Comparison of ENCODE assay signal across 20 mouse cellular contexts in the genomic region with DNA sequence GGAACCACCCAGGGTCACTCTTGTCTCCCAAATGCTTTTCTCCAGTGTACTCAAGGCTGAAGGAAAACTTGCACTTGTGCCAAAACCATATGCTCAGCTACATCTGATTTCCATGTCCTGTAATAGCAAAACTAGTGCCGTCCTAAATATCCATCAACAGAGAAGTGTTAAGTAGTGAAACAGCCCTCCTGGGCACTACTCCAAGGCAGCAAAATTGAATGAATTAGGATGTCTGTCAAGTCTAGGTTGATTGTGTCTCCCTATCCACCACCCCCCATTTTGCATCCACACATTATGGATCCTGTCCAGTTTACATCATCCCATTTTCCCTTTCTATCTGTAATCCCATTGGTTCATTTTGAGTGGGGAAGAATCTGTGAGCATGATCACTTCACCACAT. TPM values are rescaled to one million over a fixed set of nuclear protein-coding genes. Genes with fewer than 3 reads are reported as not detected.
"Had no signal": no experiment of that assay in that cellular context is flagged by ENCODE, and none has a peak within 500 bp of the region (broad histone marks: within the 10 kb centered on the region; RNA-seq: fewer than 3 reads in every experiment).

No protein-coding gene starts in this region.

- H3K36me3 ChIP-seq: limb, embryonic 12.5 days; limb, embryonic 15.5 days; midbrain, embryonic 10.5 days; midbrain, embryonic 15.5 days had no signal

- H3K27me3 ChIP-seq: limb, embryonic 12.5 days; limb, embryonic 15.5 days; megakaryocyte, embryonic 14.5 days; midbrain, embryonic 15.5 days had no signal

- H3K4me1 ChIP-seq: limb, embryonic 15.5 days; megakaryocyte, embryonic 14.5 days; midbrain, embryonic 10.5 days; midbrain, embryonic 15.5 days had no signal

- H3K4me2 ChIP-seq: limb, embryonic 12.5 days; limb, embryonic 15.5 days; liver, embryonic 11.5 days; lung, embryonic 14.5 days; midbrain, embryonic 15.5 days had no signal

- DNase-seq: kidney, postnatal 14 days; kidney, postnatal 4 days; left cerebral cortex, postnatal 4 days; liver, postnatal 0 days; lung, embryonic 14.5 days; lung, postnatal 36 days; right cerebral cortex, postnatal 4 days; thymus, adult 2 months; thymus, postnatal 14 days; thymus, postnatal 4 days had no signal

- ATAC-seq: liver, postnatal 0 days; lung, postnatal 0 days; midbrain, embryonic 15.5 days had no signal

- H3K9me3 ChIP-seq: limb, embryonic 12.5 days; limb, embryonic 15.5 days; midbrain, embryonic 10.5 days; midbrain, embryonic 15.5 days had no signal

- H3K27ac ChIP-seq: limb, embryonic 12.5 days; limb, embryonic 15.5 days; liver, embryonic 14.5 days; midbrain, embryonic 10.5 days; midbrain, embryonic 15.5 days; stomach, postnatal 0 days had no signal

- H3K4me3 ChIP-seq: limb, embryonic 12.5 days; limb, embryonic 15.5 days; megakaryocyte, embryonic 14.5 days; midbrain, embryonic 10.5 days; midbrain, embryonic 15.5 days had no signal

- H3K9ac ChIP-seq: limb, embryonic 12.5 days; limb, embryonic 15.5 days; liver, embryonic 14.5 days; liver, postnatal 0 days; lung, embryonic 14.5 days; midbrain, embryonic 15.5 days had no signal

RNA-seq across cellular contexts. Expression of a gene that starts 17.5 kb away (rescaled TPM):
- total RNA-seq: layer of hippocampus, postnatal 14 days had no signal
- polyA plus RNA-seq: lung, postnatal 0 days had no signal
